Mouse (Mus musculus) erythroblast, embryonic 14.5 days (primary cell): ENCODE data around the gene Cttnbp2nl.

Experiments used
- GATA1 ChIP-seq: IDR thresholded peaks from 2 replicates; pipeline ENCODE4 v1.6.1; 2012; ENCODE audit warnings: low read length, inconsistent platforms, mixed read lengths
- TAL1 ChIP-seq: IDR thresholded peaks from 3 replicates; pipeline ENCODE4 v1.6.1; 2012; ENCODE audit warnings: low read length, inconsistent platforms, mixed read lengths

DNA sequence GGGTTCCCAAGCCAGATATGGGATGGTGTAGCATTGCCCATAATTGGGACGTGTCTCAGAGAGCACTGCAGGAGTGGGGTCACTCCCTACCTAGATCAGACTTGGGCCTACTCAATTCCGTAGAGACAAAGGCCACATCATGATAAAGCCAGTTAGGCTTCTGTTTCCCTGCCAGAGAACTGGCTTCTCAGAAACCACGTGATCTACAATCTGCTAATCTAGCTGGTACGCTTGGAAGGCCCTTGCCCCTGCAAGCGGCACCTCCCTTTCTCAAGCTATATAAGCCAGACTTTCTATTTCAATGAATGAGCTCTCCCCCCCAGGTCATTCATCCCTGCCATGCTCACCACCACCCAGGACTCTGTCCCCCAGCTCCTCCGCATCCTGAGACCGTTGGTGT is 37.2 kb upstream of the Cttnbp2nl start:
- TF ChIP-seq GATA1 (no peak), TAL1 (no peak)
